Mouse (Mus musculus): ENCODE measurements around the gene 2300009A05Rik.

The 2300009A05Rik gene

DNA sequence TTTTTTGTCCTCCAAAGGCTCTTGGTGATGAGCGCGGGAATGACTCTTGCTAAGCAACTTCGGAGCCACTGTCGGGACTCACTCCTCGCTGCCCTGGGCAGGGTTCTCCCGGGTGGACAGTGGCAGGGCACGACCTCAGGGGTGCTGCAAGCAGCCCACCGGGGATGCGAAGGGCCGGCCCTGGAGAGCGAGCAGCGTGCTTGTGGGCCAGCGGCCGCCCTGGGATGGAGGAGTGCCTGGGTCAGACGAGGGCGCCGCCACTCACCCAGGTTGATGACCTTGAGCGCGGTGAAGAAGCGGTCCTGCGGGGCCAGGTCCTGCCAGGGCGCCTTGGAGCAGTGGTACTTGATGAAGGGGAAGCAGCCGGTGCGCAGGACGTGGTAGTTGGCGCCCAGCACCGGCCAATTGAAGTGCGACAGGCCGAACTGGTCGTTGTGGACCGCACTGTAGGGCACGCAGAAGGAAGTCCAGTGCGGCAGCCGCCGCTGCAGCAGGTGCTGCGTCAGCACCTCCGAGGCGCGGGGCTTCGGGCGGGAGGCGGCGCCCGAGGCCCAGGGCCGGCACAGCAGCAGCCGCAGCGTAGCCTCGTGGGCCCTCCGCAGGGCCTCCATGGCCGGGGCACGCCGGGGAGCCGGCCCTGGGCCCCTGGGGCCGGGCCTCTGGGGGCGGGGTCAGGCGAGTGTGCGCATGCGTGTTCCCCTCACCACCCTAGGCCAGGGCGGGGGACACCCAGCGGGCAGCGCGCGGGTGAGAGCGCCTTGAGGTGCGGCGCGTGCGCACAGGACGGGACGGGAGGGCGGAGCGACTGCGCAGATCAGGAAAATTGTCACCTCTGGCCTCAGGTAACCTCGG lies at the start of gene 2300009A05Rik:
TSS of gene 2300009A05Rik (minus strand) at position 636 of the 852 bp plus-strand sequence.
- DNase-seq (ENCODE audit: low read depth), result peak; percentile 91

DNA sequence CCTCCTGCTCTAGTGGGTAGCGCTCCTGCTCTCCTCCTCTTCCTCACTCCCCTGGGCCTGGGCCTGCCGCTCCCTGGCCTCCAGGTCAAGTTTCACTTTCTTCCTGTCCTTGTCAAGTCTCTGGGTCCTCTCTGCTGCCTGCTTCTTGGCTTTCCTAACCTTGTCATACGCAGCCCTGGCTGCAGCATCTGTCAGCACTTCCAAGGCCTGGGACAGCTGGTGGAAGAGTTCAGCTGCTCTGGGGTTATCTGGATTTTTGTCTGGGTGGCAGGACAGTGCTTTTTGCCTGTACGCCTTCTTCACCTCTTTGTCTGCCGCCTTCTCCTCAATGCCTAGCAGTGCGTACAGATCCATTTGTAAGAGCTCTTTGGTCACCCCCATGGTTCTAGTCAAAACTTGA lies 44.6 kb upstream of the 2300009A05Rik start:
- no peak for DNase-seq (ENCODE audit: low read depth)

- DNase-seq (ENCODE audit: low read depth), result no peak
These were observed 31.6 kb upstream of the 2300009A05Rik start for GRCm38 (mm10) chr9:63430652-63431051.

DNA sequence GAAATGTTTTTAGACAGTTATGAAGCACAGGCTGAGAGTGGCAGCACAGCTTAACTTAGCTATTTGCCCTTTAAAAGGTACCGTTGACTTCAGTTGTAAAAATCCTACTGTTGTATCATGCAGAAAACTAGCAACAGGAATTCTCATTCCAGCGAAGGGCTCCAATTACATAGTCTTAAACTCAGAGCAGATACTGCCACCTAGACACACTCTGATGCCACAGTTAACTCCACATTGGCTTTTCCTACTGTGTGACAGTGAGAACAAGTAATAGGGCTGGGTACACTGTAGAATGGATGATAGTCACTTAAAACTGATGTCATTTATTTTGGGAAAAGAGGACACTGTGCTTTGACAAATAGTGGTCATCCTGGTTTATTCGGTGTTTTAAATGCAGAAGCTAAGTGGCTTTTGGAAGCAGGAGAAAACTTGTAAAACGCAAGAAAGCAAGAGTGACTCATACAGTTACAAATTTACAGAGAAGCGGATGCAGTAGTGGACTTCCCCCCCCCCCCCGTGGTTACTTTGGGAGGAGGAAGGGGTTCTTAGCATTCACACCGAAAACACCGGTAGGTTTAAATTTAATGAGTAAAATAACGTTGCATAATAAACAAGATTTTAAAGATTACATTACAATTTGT lies 22.2 kb upstream of the 2300009A05Rik start:
- DNase-seq (ENCODE audit: low read depth), result no peak

DNA sequence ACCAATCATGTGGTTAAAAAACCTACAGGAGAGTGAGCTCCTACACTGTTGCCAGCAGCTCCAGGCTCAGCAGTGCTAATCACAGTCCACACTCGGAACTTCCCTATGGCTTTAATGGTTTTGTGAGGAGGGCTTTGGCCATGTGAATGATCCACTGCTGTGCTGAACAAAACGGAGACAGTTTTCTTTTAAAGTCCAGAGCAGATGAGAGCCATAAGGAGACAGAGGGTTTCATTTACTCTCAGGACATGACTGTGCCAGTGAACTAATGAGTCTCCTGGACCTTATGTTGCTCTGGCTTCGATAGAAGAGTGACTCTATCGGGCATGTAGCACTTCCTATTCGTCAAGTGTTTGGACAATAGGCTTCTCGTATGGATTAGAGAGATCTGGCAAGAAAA lies 21.4 kb upstream of the 2300009A05Rik start:
- DNase-seq (ENCODE audit: low read depth), result no peak

DNA sequence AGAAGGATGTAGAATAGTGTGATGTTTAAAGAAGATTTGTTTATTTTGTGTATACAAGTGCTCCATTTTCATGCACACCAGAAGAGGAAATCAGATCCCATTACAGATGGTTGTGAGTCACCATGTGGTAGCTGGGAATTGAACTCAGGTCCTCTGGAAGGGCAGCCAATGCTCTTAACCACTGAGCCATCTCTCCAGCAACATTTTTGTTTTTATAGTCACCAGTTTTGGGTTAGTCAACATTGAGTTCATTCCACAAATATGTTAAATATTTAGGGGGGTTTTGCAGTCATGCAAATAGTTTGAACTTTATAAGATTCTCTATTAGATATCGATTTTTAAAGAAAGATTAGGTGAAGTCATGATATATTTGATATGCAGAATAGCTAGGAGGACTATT lies 1.1 kb upstream of the 2300009A05Rik start:
- no peak for DNase-seq (ENCODE audit: low read depth)

DNA sequence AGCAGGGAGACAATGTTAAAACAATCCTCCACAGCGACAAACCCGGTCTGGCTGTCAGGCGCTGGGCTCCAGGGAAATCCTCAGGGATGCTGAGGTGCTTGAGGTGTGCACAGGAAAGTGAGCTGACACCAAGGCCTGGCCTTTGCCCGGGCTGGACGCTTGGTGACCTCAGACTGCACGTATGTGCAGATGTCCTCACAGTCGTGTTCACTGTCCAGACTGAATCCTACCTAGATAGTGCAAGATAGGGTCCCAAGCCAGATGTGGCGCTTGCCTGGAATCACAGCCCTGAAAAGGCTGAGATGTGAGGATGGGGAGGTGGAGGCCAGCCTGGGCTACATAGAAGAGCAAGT lies 393 bp upstream of the 2300009A05Rik start:
- no peak for DNase-seq (ENCODE audit: low read depth)

DNA sequence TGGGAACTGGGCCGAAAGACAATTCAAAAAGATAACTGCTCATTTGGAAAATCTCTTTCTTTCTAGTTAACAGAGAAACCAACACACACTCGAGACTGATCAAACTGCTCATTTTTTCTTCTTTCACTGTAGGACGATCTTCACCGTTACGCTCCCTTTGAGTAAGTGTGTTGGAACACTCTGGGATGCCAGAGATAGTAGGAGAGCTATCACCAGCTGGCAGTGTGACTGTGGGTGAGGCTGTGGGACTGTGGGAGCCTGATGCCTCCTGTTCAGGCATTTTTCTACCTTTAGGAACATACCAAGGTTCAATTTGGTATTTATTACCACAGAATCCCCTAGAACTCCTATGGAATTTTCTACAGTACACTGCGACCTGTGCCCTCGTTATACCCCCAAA lies 3.4 kb downstream of the 2300009A05Rik start:
- DNase-seq (ENCODE audit: low read depth), result no peak

DNA sequence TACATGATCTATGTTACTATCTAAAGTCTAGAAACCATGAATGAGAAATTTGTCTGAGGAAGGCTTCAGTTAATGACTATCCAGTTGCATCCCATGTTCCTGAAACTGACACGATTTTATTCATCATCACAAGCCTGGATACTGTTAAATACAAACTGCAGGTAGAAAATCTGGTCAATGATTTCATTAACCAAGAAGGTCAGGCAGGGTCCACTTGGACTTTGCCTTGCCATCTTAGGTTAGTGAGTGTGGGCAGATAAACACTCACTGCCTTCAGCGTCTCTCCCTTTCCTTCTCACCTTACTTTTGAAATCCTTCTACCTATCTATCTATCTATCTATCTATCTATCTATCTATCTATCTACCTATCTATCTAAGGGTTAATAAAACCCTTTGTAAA lies 7.7 kb downstream of the 2300009A05Rik start:
- DNase-seq (ENCODE audit: low read depth), result no peak

GRCm38 (mm10) chr9:63382761-63383160 lies 16.3 kb downstream of the 2300009A05Rik start:
- DNase-seq (ENCODE audit: low read depth), result no peak

- no peak for DNase-seq (ENCODE audit: low read depth)
These were observed 18.7 kb downstream of the 2300009A05Rik start for GRCm38 (mm10) chr9:63380326-63380725.

GRCm38 (mm10) chr9:63378174-63378573 lies 20.9 kb downstream of the 2300009A05Rik start:
- DNase-seq (ENCODE audit: low read depth), result peak; percentile 22

- peak; percentile 83 for DNase-seq (ENCODE audit: low read depth)
These were observed 21.5 kb downstream of the 2300009A05Rik start, which contains the start of gene Map2k5 for GRCm38 (mm10) chr9:63377270-63378142. Gene Map2k5, minus strand, starts transcription at chr9:63377902.

GRCm38 (mm10) chr9:63373315-63373714 lies 25.7 kb downstream of the 2300009A05Rik start:
- DNase-seq (ENCODE audit: low read depth), result no peak

DNA sequence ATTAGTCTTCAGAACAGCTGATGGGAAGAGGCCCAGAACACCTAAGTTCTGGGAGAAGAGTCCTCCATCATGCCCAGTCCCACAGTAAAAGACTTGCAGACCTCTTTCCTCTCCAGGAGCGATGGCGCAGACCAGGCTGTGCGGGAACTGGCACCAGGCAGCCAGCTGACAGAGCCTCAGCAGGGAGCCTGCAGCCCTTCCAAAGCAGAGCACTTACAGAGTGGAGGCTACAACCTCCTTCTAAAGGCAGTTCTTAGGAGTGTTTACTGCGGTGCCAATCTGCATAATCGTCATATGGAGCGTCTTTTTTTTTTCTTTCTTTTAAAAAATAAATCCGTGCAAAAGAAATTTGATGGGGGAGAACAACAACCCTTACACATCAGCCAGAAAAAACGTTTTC lies 26.5 kb downstream of the 2300009A05Rik start:
- DNase-seq (ENCODE audit: low read depth), result no peak

DNA sequence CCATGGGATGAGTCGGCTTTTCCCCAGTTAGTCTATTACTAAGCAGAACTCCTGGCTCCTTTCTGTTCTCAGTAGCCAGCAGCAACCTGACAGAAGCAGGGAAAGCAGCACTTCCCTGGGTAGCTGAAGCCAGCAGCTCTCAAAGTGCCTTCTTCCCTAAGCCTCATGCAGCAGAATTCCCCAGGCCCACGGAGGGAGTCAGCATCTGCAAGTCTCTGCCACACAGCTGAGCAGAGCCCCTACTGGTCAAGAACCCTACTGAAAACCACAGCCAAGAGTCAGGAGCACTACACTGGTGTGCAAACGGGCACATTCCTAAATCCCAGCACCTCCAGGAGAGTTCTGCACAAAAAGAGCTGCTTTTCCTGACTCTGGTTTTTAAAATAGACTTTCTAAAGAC lies 38.6 kb downstream of the 2300009A05Rik start:
- no peak for DNase-seq (ENCODE audit: low read depth)

DNA sequence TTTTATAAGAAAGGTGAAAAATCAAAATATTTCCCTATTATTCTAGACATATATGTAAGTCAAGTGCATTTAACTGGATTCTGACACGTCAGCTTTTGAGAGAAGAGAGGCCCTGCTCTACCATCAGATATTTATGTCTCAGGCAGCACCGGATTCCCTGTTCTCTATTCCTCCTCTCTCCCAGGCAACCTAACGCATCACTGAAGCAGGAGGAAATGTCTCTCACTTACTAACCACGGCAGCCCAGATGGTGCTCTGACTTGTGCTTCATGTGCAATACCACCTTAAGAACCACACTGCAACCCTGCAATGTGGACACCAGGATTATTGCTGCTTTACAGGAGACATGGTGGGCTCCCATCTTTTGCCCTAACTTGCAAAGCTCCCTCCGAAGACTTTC lies 40.0 kb downstream of the 2300009A05Rik start:
- no peak for DNase-seq (ENCODE audit: low read depth)

- no peak for DNase-seq (ENCODE audit: low read depth)
These were observed 42.3 kb downstream of the 2300009A05Rik start for GRCm38 (mm10) chr9:63356721-63357120.

- no peak for DNase-seq (ENCODE audit: low read depth)
These were observed 42.8 kb downstream of the 2300009A05Rik start for GRCm38 (mm10) chr9:63356278-63356677.

GRCm38 (mm10) chr9:63354168-63354567 lies 44.9 kb downstream of the 2300009A05Rik start:
- no peak for DNase-seq (ENCODE audit: low read depth)

DNA sequence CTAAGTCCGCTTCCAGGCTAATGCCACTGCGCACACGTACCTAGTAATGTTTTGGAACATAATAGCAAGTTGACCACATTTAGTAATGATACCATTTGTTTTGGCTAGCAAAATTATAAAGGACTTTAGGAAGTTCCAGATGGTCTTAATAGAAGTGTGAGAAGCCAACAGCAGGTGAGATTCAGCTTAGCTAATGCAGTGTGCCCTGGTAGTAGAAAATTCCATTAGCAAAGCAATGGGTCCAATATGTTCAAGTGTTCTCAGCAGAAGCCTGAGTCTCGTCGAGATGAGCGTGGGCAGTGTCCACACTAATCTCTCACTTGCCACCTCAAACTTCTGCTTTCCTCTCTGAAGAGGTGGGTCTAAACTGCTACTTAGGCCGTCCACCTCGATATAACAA lies 49.0 kb downstream of the 2300009A05Rik start:
- DNase-seq (ENCODE audit: low read depth), result no peak

- DNase-seq (ENCODE audit: low read depth), result no peak
These were observed 49.8 kb downstream of the 2300009A05Rik start for GRCm38 (mm10) chr9:63349241-63349640.
